Mouse (Mus musculus) forebrain, embryonic 12.5 days (tissue): ENCODE measurements around the gene Cadm4. TPM values are rescaled to one million over a fixed set of nuclear protein-coding genes. Genes with fewer than 3 reads are reported as not detected.

Source experiments
- ATAC-seq: fragments of 200-750 bp; cut with Nextera tagmentation; 2 replicates; pipeline ENCODE4 v1.8.0; 2017; ENCODE audit warnings: moderate TSS enrichment; ENCODE audit not compliant: low FRiP score
- H3K27ac ChIP-seq: fragments of 300-500 bp; sonication (generic); 2 replicates; pipeline ENCODE4 v1.5.1; 2016; ENCODE audit warnings: mild to moderate bottlenecking
- H3K27me3 ChIP-seq: fragments of 300-500 bp; sonication (generic); 2 replicates; pipeline ENCODE4 v1.6.1; 2016; ENCODE audit warnings: mild to moderate bottlenecking
- H3K36me3 ChIP-seq: fragments of 300-500 bp; sonication (generic); replicated peaks from 2 replicates; pipeline ENCODE4 v1.6.1; 2016; ENCODE audit warnings: mild to moderate bottlenecking
- H3K4me1 ChIP-seq: fragments of 300-500 bp; sonication (generic); 2 replicates; pipeline ENCODE4 v1.6.1; 2016
- H3K4me2 ChIP-seq: fragments of 300-500 bp; sonication (generic); 2 replicates; pipeline ENCODE4 v1.6.1; 2016; ENCODE audit warnings: mild to moderate bottlenecking, moderate library complexity
- H3K4me3 ChIP-seq: fragments of 300-500 bp; sonication (generic); replicated peaks from 2 replicates; pipeline ENCODE4 v1.5.1; 2016; ENCODE audit warnings: mild to moderate bottlenecking
- H3K9ac ChIP-seq: fragments of 300-500 bp; sonication (generic); 2 replicates; pipeline ENCODE4 v1.6.1; 2016; ENCODE audit warnings: mild to moderate bottlenecking
- H3K9me3 ChIP-seq: fragments of 300-500 bp; sonication (generic); 2 replicates; pipeline ENCODE4 v1.6.1; 2016
- WGBS: fragments of 180-500 bp; shearing (Covaris S2); methylation state at CpG from one replicate; pipeline ENCODE4 v1.1.7; 2016; 5-methylcytosine and 5-hydroxymethylcytosine counted together
- polyA plus RNA-seq: library from polyadenylated mRNA; unstranded; fragments of >200 nt; fragmentation: Nextera tagmentation; extraction: Ambion mirVana; gene quantifications from 2 replicates; pipeline ENCODE4 v1.2.1, GENCODE M21; 2016

Gene Cadm4
- polyA plus RNA-seq, 1 experiment from 2014 or later: 32.1 TPM

GRCm38 (mm10) chr7:24538701-24539100 is 56.9 kb downstream of the Cadm4 start:
- H3K4me1 ChIP-seq: peaks cover 11% of the 10 kb centered on the region
- no peak for ATAC-seq
- H3K27me3 ChIP-seq: peaks cover 10% of the 10 kb centered on the region
- peaks cover 3% of the 10 kb centered on the region; the same call in 1 of the 2 replicates for H3K9me3 ChIP-seq
- 76% methylated on average over 5 of the region's 5 CpGs for WGBS
- H3K4me2 ChIP-seq: no peak overlapping the region
- no peak overlapping the region for H3K27ac ChIP-seq
- H3K4me3 ChIP-seq: no peak overlapping the region
- H3K9ac ChIP-seq: no peak overlapping the region
- H3K36me3 ChIP-seq: peaks cover 28% of the 10 kb centered on the region

- Histone ChIP-seq H3K9me3 (peaks cover 3% of the 10 kb centered on the region; the same call in 1 of the 2 replicates), H3K9ac (no peak overlapping the region), H3K4me1 (peaks cover 4% of the 10 kb centered on the region; the same call in 1 of the 2 replicates), H3K4me3 (no peak overlapping the region), H3K4me2 (no peak overlapping the region), H3K36me3 (peaks cover 18% of the 10 kb centered on the region), H3K27me3 (0 out of 2 replicates have a peak, but pooled peaks cover under 1% of the 10 kb centered on the region), H3K27ac (no peak overlapping the region)
- 91% methylated on average over 4 of the region's 4 CpGs for whole genome bisulfite sequencing
- ATAC-seq: no peak
Observed at GRCm38 (mm10) chr7:24539686-24540085, 57.9 kb downstream of the Cadm4 start.

GRCm38 (mm10) chr7:24544506-24544905 is 62.7 kb downstream of the Cadm4 start:
- Histone ChIP-seq H3K4me1 (peaks cover 17% of the 10 kb centered on the region), H3K4me3 (no peak overlapping the region), H3K36me3 (peaks cover 13% of the 10 kb centered on the region), H3K27me3 (no peaks in the 10 kb centered on the region), H3K4me2 (no peak overlapping the region), H3K9ac (no peak overlapping the region), H3K27ac (no peak overlapping the region), H3K9me3 (no peaks in the 10 kb centered on the region)
- 92% methylated on average over 2 of the region's 2 CpGs for WGBS
- ATAC-seq: no peak

DNA sequence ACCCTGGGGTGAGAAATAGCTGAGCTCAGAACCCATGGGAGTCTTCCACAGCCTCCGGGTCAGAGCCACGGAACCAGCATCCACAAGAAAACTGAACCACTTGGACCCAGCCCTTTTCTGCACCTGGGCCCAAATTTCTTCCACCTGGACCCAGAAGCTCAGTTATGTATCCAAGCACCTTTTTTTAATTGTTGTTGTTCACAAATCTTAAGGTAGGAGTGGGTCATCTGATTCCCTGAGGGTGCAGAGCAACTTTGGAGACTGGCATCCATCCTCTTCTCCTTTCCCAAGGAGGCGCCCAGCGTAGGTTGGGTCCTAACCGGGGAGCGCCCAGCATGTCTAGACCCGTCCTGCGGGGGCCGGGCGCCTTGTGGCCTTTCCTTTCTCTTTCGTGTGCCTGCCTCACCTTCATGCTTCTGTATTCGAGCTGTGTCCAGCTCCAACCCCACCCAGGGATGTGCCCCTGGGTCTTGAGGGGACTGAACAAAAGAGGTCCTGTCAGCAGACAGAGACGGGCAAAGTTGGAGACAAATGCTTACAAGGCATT is 64.3 kb downstream of the Cadm4 start, which contains the start of the genes Pinlyp and Xrcc1:
Gene Pinlyp (minus strand): TSS at position 51 of the 547 bp plus-strand sequence.
Gene Xrcc1 (plus strand): TSS at position 222 of the 547 bp plus-strand sequence.
- Histone ChIP-seq H3K36me3 (peaks cover 30% of the 10 kb centered on the region), H3K9ac (peak within 1 kb of the TSS; percentile 87), H3K4me1 (peaks cover 17% of the 10 kb centered on the region), H3K27me3 (no peaks in the 10 kb centered on the region), H3K9me3 (no peaks in the 10 kb centered on the region), H3K4me2 (peak within 1 kb of the TSS; percentile 74), H3K4me3 (peak within 1 kb of the TSS; percentile 81), H3K27ac (peak within 1 kb of the TSS; percentile 71)
- WGBS: 30% methylated on average over 13 of the region's 13 CpGs
- peak; percentile 27 for ATAC-seq

- no peaks in the 10 kb centered on the region for H3K9me3 ChIP-seq
- peak overlapping the region; percentile 87 for H3K9ac ChIP-seq
- H3K4me1 ChIP-seq: peaks cover 17% of the 10 kb centered on the region
- peak; percentile 98 for ATAC-seq
- WGBS: under 1% methylated on average over 57 of the region's 57 CpGs
- H3K36me3 ChIP-seq: peaks cover 36% of the 10 kb centered on the region
- H3K4me3 ChIP-seq: peak overlapping the region; percentile 81
- H3K4me2 ChIP-seq: peak overlapping the region; percentile 74
- H3K27me3 ChIP-seq: no peaks in the 10 kb centered on the region
- peak overlapping the region; percentile 71 for H3K27ac ChIP-seq
Observed at GRCm38 (mm10) chr7:24546634-24547389, 65.0 kb downstream of the Cadm4 start.

DNA sequence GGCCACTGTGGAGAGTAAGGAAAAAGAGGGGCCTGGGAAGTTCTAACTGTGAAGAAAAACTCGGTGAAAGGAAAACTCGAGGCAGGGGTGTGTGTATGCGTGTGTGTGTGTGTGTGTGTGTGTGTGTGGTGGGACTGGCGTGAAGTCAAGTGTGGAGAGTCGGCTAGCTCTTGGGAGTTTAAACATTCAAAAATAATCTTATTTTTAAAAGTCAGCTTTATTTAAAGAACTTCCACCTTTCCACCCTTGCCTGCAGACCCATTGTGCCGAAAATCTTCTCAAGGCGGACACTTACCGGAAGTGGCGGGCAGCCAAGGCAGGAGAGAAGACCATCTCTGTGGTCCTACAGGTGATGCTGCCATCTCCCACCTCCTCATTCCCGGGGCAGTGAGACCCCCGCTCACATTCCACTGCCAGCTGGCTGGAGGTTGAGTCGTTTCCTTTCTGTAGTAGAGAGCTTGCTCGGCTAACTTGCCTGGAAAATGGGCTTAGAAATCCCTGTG is 65.8 kb downstream of the Cadm4 start:
- H3K27me3 ChIP-seq: no peaks in the 10 kb centered on the region
- H3K36me3 ChIP-seq: peaks cover 44% of the 10 kb centered on the region
- H3K4me1 ChIP-seq: peaks cover 17% of the 10 kb centered on the region
- H3K4me3 ChIP-seq: peak overlapping the region; percentile 81
- no peaks in the 10 kb centered on the region for H3K9me3 ChIP-seq
- peak overlapping the region; percentile 63 for H3K27ac ChIP-seq
- peak overlapping the region; percentile 87 for H3K9ac ChIP-seq
- ATAC-seq: peak; percentile 27; the same call in 1 of the 2 replicates
- WGBS: 27% methylated on average over 13 of the region's 13 CpGs
- peak overlapping the region; percentile 74 for H3K4me2 ChIP-seq

GRCm38 (mm10) chr7:24551985-24552759 is 70.3 kb downstream of the Cadm4 start:
- H3K4me1 ChIP-seq: peaks cover 10% of the 10 kb centered on the region
- H3K4me2 ChIP-seq: no peak overlapping the region
- no peaks in the 10 kb centered on the region for H3K27me3 ChIP-seq
- no peaks in the 10 kb centered on the region for H3K9me3 ChIP-seq
- no peak overlapping the region for H3K9ac ChIP-seq
- H3K36me3 ChIP-seq: peaks cover 76% of the 10 kb centered on the region
- no peak for ATAC-seq
- WGBS: 94% methylated on average over 12 of the region's 12 CpGs
- H3K4me3 ChIP-seq: no peak overlapping the region
- H3K27ac ChIP-seq: no peak overlapping the region

Other genes starting within 250 kb of the Cadm4 start
- 5.3 TPM in 2 replicates for gene Zfp109, start 244.5 kb upstream of the Cadm4 start, polyA plus RNA-seq
- 3.2 and 3.6 TPM in 2 replicates for gene Zfp108, start 227.2 kb upstream of the Cadm4 start, polyA plus RNA-seq
- gene Zfp93, start 211.6 kb upstream of the Cadm4 start, polyA plus RNA-seq: 7.6 and 7.7 TPM in 2 replicates
- gene Zfp61, start 180.8 kb upstream of the Cadm4 start, polyA plus RNA-seq: 44.5 and 44.8 TPM in 2 replicates
- 17.8 and 19.0 TPM in 2 replicates for gene Zfp94, start 165.4 kb upstream of the Cadm4 start, polyA plus RNA-seq
- not detected in 2 replicates for gene Tescl, start 148.1 kb upstream of the Cadm4 start, polyA plus RNA-seq
- not detected in 2 replicates for gene Lypd5, start 132.8 kb upstream of the Cadm4 start, polyA plus RNA-seq
- gene Kcnn4, start 111.8 kb upstream of the Cadm4 start, polyA plus RNA-seq: 1.1 and 1.4 TPM in 2 replicates
- gene Smg9, start 82.4 kb upstream of the Cadm4 start, polyA plus RNA-seq: 25.6 and 29.1 TPM in 2 replicates
- gene Irgc1, start 29.7 kb upstream of the Cadm4 start, polyA plus RNA-seq: not detected in 2 replicates
- gene Plaur, start 19.5 kb upstream of the Cadm4 start, polyA plus RNA-seq: 1.0 and 1.2 TPM in 2 replicates
- gene Zfp428, start 25.0 kb downstream of the Cadm4 start, polyA plus RNA-seq: 170 and 182 TPM in 2 replicates
- gene AC161166.1, start 30.4 kb downstream of the Cadm4 start, polyA plus RNA-seq: 1.6 and 1.7 TPM in 2 replicates
- gene Irgq, start 48.7 kb downstream of the Cadm4 start, polyA plus RNA-seq: 24.7 and 25.2 TPM in 2 replicates
- gene Pinlyp, start 64.1 kb downstream of the Cadm4 start, polyA plus RNA-seq: not detected in 2 replicates
- gene Xrcc1, start 64.3 kb downstream of the Cadm4 start, polyA plus RNA-seq: 105 and 107 TPM in 2 replicates
- 15.3 and 15.7 TPM in 2 replicates for gene Ethe1, start 105.5 kb downstream of the Cadm4 start, polyA plus RNA-seq
- 3.1 and 3.5 TPM in 2 replicates for gene Zfp575, start 105.6 kb downstream of the Cadm4 start, polyA plus RNA-seq
- gene Phldb3, start 128.7 kb downstream of the Cadm4 start, polyA plus RNA-seq: not detected in 2 replicates
- 0.42 and 0.56 TPM in 2 replicates for gene Lypd3, start 154.5 kb downstream of the Cadm4 start, polyA plus RNA-seq
- gene Tex101, start 194.7 kb downstream of the Cadm4 start, polyA plus RNA-seq: not detected in 2 replicates
- gene BC049730, start 227.2 kb downstream of the Cadm4 start, polyA plus RNA-seq: not detected in 2 replicates
- not detected in 2 replicates for gene Gm4763, start 244.9 kb downstream of the Cadm4 start, polyA plus RNA-seq